Mouse (Mus musculus): Measurements from ENCODE around the gene Nfib.

DNA sequence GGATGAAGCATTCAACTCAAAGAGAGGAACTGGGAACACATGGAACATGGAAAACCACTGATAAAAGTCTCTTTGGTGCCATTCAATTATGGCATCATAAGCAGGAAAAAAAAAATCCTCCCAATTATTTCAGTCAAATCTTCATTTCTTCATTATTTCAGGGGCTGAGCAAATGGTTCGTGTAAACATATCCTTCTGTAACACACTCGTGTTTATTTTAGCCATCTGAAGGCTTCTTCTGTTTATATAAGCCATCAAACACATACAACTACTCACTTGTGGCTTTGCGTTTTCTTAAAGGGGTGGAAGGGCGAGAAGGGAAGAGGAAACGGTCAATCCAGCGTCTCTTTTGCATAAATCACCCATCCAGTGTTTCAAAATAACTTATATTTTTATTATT lies 399.5 kb downstream of the Nfib start:
- TF ChIP-seq JUN (IDR thresholded peaks at IDR 0.05; ENCODE audit: insufficient read depth, low read depth, low read length) (no peak), POLR2A (IDR thresholded peaks at IDR 0.05; ENCODE audit: low read depth, low read length) (no peak), TCF12 (IDR thresholded peaks at IDR 0.05; ENCODE audit: low read depth, low read length) (no peak), CHD2 (IDR thresholded peaks at IDR 0.05; ENCODE audit: low read length) (no peak), HCFC1 (IDR thresholded peaks at IDR 0.05; ENCODE audit: low read depth, low read length) (no peak), MAFK (IDR thresholded peaks at IDR 0.05; ENCODE audit: insufficient replicate concordance, low read length) (no peak), SIN3A (IDR thresholded peaks at IDR 0.05; ENCODE audit: low read length) (no peak), CTCF (conservative IDR thresholded peaks at IDR 0.05 in 1 of 2, IDR thresholded peaks at IDR 0.05 in 1 of 2; ENCODE audit: low read depth in 2 of 2, low read length in 2 of 2) (no peak), ZC3H11A (IDR thresholded peaks at IDR 0.05; ENCODE audit: low read depth, low read length) (no peak), MAX (IDR thresholded peaks at IDR 0.05; ENCODE audit: low read length) (no peak), USF1 (IDR thresholded peaks at IDR 0.05; ENCODE audit: low read depth, low read length) (no peak)

Data from CH12.LX (cell line).